Mouse (Mus musculus): ENCODE results near the gene H6pd.

Gene H6pd

DNA sequence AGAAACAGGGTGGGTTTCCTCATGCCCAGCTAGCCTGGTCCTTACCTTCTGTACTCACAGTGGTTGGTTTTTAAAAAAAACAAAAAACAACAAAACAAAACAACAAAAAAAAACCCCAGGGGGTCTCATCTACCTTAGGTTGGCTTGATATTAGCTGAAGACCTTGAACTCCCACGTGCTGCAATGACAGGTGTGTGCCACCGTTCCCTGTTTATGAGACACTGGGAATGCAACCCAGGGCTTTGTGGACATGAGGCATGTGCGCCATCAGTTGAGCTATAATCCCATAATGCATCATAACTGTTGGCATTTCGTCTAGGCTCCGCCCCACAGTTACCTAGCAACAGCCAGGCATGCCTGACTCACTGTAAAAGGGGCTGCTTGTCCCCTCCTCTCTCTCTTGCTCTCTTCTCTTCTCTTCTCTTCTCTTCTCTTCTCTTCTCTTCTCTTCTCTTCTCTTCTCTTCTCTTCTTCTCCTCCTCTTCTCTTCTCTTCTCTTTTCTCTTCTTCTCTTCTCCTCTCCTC lies 33.0 kb downstream of the H6pd start:
- DNase-seq (ENCODE audit: low read depth, low spot score), result no peak

DNA sequence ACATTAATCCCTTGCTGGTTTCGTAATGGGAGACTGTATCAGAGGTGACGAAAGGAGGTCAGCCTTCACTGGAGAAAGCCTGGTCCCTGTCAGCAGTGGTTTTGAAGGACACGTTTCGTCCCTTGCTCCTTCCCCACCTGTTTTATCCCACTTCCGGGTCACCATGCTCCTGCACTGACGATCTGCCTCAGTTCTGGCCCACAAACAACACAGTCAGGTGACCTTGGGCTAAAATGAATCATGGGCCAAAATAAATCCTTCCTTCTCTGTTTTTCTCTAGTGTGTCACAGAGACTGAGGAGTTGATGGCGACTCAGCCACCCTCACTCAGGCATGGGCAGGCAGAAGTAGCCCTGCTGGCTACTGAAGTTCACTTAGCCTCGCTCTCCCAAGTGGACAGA lies 33.5 kb downstream of the H6pd start:
- DNase-seq (ENCODE audit: low read depth, low spot score), result no peak

DNA sequence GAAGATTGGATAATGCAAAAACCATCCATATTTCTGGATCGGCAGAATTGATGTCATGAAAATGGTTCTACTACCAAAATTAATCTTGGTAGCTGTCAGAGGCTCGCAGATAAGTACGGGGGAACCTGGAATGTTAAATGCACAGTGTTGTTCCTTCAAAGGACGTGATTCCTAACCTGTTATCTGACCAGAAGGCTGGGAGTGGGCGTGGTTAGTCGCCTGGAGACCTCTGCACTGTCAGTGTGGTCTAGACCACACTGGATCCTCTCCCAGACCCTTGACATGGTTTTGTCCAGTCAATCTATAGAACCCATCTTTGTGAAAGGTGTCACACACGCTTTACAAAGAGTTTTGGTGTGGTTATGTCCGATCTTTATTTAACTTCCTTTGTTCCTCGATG lies 37.4 kb downstream of the H6pd start:
- DNase-seq (ENCODE audit: low read depth, low spot score), result no peak

DNA sequence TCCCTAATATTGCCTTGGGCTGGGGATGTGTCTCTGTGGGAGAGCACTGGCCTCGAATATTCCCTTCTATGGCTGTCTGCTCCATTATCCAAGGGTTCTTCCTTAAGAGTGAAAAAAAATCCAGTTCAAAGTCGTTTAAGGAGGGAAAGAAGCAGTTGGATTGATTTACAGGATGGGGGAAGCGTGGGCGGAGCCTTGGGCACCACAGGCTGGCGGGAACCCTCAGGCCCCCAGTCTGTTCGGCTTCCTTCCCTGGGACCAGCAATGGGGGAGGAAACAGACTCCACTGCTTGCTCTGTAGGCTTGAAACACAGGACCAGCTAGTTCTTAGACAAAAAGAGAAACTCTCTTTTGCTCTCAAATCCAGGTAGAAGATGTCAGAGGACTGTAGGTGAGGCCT lies 40.3 kb downstream of the H6pd start:
- DNase-seq (ENCODE audit: low read depth, low spot score), result no peak

DNA sequence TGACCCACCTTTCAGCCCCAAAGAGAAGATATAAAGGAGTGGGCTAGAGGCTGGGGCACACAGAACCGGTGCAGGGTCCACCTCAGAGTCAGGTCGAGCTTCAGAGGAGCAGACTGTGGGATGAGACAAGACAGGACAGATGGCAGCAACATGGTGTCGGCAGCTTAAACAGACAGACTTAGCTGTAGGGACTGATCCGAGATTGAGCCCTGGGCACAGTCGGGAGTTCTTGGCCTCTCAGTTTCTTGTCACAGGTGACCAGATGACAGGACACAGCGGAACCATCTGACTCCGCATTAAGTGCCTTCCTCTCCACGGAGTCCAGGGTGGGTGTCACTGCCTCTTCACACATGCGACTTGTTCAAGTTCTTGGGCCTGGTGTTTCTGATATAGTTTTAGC lies 41.9 kb downstream of the H6pd start:
- DNase-seq (ENCODE audit: low read depth, low spot score), result no peak

DNA sequence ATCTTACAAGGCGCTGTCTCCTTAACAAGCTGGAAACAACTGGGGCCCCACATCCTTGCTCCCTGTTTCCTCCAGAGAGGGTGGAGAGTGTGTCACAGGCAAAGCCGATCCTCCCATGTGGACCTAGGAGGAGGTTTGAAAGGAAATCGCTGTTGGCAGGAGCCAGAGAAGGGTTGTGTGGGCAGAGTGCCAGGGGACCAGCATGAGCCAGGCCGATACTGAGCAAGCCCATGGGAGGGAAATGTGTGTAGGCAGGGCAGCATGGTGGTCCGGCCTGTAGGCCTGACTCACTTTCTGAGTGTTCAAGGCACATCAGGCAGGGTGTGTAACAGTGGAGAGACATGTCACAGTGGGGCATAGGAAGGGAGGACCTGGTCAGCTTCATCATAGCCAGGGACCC lies 42.6 kb downstream of the H6pd start:
- no peak for DNase-seq (ENCODE audit: low read depth, low spot score)

DNA sequence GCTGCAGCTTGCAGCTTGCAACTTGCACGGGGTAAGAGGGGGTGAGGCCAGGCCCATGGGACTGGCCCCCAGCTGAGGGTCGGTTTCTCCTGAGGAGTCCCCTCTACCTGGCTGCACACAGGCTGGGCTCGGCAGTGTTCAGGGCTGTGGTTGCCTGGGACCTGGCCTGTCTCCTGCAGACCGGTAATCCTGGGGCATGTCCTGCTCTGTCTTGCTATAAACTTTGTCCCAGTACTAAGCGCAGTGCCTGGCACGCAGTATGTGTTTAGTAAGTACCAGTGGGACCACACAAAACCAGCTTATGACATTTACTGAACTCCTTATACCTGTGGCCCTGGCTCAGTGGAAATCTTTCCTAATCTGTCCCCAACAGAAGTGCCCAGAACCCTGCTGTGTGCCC lies 43.2 kb downstream of the H6pd start:
- no peak for DNase-seq (ENCODE audit: low read depth, low spot score)

DNA sequence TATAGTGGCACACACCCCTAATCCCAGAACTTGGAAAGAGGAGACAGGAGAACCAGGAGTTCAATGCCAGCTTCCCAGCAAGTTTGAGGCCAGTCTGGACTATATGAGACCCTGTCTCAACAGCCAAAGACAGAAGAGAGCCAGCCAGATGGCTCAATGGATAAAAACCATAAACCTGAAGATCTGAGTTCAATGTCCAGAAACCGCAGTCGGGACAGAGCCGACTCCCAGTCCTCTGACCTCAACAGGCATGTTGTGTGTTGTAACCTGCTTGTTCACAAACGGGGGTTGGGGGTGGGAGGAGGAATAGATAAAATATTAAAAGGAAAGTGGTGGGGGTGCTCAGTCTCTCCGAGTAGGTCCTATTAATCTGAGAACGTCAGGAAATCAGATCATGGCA lies 43.6 kb downstream of the H6pd start:
- no peak for DNase-seq (ENCODE audit: low read depth, low spot score)

DNA sequence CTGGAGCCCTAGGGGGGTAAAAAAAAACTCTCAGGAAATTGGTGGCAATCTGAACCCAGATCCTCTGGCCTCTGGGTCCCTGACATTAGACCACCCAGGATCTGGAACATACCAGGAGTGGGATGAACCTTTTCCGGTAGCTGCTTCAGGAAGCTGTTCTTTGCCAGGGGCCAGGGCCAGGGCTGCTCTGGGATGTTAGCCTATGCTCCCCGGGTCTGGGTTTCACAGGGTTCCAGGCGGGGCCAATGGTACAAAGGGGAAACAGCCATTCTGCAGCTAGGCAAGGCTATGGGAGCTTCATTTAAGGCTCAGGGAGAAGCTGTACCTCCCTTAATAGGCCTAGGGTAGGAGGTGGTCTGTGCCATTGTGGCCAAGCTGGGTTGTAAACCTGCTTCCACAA lies 44.1 kb downstream of the H6pd start:
- DNase-seq (ENCODE audit: low read depth, low spot score), result no peak

DNA sequence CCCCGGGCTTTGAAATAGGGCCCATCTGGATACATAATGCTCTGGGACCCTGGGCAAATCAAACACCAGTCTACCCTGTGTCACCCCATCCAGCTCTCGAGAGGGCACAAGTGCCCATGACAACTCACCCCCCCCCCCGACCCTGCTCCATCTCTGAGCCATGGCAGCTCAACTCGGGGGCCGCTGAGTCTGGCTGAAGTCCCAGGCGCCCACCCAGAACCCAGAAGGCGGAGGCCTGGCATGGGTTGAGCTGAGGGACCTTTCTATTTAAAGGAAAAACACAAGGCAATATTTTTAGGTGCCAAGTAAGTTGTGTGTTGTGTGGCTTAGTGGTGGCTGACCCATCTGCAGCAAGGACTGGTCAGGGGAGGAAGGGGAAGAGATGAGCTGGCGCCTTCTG lies 44.5 kb downstream of the H6pd start:
- DNase-seq (ENCODE audit: low read depth, low spot score), result no peak

DNA sequence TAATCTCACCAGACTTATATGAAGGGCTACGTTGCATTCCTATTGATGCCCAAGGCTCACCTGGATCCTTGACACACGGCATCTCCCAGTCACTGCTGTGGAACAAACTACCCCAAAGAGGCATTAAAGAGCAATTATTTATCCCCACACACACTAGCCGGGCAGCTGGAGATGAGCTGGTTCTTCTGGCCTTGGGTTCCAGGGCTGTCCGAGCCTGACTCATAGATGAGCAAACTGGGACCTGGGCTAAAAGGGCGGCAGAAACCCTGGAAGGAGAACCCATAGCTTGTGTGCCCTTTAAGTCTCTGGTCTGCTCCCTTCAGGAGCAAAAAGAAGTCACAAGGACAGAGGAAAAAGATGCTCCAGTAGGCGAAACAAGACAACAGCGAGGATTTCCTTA lies 48.4 kb downstream of the H6pd start:
- no peak for DNase-seq (ENCODE audit: low read depth, low spot score)

DNA sequence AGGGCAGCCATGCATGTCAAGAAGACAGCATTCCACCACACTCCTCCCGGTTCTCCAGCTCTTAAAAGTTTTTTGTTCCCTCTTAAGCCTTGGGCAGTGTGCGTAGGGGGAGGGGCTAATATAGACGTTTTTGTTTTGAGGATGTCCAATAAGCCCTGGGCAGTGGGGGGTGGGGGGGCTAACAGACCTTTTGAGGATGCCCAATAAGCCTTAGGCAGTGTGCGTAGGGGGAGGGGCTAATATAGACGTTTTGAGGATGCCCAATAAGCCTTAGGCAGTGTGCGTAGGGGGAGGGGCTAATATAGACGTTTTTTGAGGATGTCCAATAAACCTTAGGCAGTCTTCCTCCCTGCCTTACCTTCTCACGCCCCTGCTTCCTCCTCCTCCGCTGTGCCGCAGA lies 49.0 kb downstream of the H6pd start:
- no peak for DNase-seq (ENCODE audit: low read depth, low spot score)

DNA sequence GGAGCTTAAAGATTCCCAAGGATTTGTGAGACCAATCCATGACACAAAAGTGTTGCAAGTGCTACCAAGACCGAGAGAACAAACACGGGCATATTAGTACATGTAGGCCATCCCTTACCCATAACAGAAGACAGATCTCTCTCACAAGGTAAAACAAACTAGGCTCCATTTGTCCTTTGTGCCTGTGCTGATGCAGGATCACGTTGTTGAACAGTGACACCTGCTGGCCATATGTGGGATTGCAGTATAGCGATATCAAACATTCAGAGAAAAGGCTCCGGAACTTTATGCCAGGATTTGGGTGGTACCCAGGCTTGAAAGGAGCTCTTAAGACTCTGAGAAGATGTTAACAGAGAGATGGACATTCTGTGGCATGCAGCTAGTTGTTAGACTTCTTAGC lies 50.3 kb downstream of the H6pd start:
- peak; percentile 61 for DNase-seq (ENCODE audit: low read depth, low spot score)

DNA sequence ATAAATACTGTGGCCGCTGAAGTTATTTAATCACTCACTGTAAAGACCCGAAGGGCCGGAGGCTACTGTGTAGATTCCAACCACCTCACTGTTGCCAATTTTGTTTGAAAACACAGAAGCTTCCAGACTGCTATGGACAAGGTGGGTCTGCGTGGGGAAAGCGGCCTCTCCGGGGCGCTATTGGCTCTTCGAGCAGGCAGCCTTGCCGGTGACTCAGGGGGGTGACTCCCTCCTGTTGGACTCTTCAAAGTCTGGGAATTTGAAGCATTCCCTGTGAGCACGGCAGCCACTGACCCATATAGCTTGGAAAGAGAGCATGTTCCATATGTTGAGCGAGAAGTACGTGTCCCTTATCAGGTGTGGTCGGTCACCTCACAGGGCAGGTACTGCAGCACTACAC lies 52.8 kb downstream of the H6pd start:
- DNase-seq (ENCODE audit: low read depth, low spot score), result no peak

DNA sequence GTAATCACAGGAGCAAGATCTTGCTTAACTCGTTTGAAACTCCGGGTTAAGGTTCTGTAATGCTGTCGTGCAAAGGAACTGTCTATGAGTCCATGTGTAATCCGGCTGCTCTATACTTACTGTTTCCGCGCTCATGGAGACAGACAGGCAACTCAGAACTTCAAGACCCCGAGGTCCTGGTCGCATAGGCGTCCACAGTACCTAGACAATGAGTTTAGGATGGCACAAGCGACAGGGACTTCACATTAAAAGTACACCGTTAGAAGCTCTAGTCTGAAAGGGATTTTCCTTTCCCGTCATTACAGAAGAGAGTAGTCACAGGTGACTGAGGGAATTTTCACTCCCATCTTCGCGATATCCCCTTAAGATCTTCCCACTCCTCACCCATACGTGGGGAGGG lies 53.2 kb downstream of the H6pd start:
- no peak for DNase-seq (ENCODE audit: low read depth, low spot score)

DNA sequence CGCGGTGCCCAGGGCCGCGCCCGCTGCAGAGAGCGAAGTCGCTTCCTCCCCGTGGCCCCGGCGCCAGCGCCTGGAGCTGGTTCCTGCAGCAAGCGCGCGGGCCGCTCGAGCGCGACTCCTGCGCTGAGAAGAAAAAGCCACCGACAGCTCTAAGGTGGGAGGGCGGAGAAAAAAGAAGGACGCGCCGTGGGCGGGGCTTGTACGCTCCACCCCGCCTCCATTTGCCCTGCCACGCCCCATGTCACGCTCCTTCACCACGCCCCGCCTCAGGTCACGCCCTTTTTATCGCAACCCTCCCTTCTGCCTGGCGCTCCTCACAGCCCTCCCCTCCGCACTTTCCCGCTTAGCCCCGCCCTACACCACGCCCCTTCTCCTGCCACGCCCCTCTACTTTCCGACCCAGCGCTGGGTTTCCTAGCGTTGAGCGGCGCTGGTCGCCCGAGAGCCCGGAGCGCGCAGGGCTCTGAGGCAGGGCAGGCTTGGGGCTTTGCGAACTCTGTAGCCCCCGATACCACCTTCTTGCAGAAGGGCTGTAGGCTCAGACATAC lies 53.9 kb downstream of the H6pd start, which contains the start of gene Spsb1:
Gene Spsb1, minus strand, starts transcription at position 151 of the 547 bp plus-strand sequence.
- DNase-seq (ENCODE audit: low read depth, low spot score), result peak; percentile 91

DNA sequence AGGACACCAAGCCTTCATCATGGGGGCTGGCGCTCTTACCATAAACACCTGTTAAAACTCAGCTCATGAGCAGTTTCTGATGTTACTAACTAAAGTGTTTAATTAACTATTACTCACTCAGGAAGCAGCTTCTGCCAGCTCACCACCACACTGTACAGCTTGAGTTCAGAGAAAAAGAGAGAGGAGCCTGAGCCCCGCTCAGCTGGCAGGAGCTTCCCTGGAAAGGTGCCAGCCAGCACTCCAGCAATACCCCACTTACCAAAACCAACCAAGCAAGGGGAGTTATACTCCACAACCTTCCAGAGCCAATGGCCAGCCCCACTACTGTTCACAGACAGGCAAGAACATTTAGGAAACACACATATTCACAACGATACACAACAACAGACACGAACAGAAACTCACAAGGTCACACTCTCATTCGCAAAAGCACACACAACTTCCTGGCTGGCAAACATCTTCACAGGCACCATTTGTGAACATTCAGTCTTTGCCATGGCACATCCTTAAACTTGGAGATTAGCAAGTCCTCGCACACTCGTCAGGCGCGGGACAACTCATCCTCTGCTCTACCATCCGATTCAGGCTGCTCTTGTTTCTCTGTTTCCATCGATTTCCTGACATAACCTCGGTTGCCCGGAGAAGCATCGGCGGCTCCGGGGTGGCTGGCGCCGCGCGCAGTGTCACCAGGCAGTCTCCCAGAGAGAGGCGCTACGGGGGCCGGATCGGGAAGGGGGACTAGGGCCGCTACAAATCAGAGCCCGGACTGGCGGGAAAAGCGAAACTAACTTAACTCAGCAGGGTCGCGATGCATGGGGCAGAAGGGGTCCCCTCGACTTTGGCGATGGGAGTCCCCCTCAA lies 55.0 kb downstream of the H6pd start:
- DNase-seq (ENCODE audit: low read depth, low spot score), result no peak

DNA sequence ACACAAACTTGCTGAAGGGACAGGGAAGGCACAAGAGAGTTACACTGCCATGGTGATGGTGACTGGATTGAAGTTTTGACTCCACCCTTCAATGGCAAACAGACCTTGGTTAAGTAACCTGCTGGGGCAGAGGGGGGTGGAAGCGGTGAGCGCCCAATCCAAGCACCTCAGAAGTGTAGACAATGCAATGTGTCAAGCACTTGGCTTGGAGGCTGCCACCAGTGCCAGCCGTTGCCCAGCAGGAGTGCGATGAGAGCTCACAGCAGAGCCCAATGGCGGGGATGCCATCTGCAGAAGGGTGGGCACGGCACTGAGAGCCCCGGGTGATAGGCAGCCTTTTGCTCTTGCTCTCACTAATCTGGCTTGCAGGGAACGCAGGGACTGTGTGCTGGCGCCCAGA lies 56.6 kb downstream of the H6pd start:
- DNase-seq (ENCODE audit: low read depth, low spot score), result no peak

DNA sequence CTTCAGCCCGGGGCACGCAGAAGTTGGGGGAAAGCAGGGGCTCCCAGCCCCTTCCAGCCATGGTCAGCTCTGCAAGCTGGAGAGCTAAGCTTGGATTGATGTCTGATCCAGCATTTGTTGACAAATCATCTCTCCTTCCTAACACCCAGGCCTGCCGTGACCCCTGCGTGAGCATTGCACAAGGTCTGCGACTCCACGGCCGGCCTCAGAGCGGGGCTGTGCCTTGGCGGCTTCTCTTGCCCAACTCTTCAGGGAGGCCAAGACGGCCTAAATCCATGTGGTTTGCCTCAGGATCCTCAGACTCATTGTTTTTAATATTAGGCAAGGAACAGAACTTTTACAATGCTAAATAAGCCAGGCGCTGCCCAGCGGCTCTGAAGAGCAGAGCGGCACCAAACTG lies 57.6 kb downstream of the H6pd start:
- no peak for DNase-seq (ENCODE audit: low read depth, low spot score)

DNA sequence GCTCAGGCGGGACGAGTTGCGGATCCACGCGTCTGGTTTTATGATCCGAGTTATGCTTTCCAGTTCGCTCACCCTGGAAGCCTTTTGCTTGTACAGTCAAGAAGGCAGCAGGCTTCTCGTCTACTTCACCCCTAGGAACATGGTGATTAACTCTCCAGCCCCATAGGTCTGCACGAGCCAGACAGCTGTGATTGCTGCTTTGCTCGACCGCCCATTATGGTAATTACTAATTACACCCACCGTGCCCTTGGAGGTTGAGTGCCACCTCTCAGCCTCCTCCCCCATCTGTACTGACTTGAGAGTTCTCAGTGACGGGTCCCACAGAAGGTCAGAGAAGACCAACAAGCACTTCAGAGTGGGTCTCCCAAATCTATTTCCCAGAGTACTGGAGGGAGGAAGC lies 59.1 kb downstream of the H6pd start:
- no peak for DNase-seq (ENCODE audit: low read depth, low spot score)

DNA sequence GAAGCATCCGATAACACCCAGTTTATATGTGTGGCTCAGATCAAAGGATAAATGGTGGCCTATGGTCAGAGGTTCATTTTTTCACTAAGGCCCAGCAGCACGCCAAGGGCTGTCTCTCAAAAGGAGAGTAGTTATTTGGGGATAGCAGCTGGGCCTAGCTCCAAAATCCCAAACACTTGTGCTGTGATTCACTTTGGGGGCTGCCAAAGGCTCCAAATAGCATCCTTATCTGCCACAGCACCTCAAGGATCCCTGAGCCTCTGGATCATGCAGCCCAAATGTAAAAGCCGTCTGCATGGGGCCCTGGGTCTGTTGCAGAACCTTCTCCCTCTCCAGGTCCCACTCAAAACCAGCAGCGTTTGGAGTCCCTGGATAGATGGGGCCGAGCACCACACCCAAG lies 60.7 kb downstream of the H6pd start:
- no peak for DNase-seq (ENCODE audit: low read depth, low spot score)

DNA sequence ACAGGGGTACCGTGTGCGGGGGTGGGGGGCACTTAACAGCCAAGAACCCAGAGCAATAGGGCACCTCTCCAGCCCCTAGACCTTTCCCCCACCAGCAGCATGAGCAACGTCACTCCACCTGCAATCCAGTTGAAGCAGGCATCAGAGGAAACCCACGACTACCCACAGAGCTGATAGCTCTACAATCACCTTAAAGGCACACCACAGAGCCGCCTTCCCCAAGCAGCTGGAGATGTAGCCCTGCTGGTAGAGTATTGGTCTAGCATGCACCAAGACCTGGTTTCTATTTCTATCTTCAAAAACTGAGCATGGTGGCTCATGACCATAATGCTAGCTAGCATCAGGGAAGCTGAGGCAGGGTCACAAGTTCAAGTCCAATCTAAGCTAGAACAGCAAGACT lies 61.4 kb downstream of the H6pd start:
- DNase-seq (ENCODE audit: low read depth, low spot score), result no peak

DNA sequence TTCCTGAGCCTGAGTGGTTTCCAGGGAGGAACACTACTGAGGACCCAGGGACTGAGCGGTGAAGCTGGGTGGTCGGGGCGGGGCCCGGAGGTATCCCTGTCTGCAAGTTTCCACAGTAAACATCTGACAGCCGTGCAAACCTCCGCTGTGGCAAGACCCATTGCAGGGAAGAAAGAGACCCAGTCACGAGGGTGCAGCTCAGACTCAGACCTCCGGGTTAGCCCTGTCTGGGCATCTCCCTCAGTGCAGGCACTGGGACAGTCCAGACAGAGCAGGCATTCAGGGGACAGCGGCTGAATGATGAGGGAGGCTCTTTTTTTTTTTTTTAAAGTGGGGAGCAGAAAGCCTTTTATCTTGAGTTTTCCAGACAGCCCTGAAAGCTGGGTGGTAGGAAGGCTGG lies 63.6 kb downstream of the H6pd start:
- DNase-seq (ENCODE audit: low read depth, low spot score), result no peak
